Mouse (Mus musculus) ovary, postnatal 36 days (tissue): ENCODE measurements at regions not wholly inside any gene's neighbourhood (a gene's known extent, or its start where the extent isn't known, plus 50 kb on each side); places are given as distances from the start of the nearest gene placed in this dataset.

Experiments used
- DNase-seq: peaks from one replicate; pipeline ENCODE4 v3.0.0; 2022; ENCODE audit warnings: low spot score, mixed read lengths

GRCm38 (mm10) chr1:61265706-61266127 lies 288.0 kb downstream of the Icos start:
- no peak for DNase-seq

- DNase-seq, result no peak
Measured at GRCm38 (mm10) chr1:61273843-61274242, 296.1 kb downstream of the Icos start.

GRCm38 (mm10) chr1:61274244-61274643 lies 296.5 kb downstream of the Icos start:
- no peak for DNase-seq

GRCm38 (mm10) chr1:61277170-61277710 lies 299.5 kb downstream of the Icos start:
- DNase-seq, result no peak

- no peak for DNase-seq
Measured at GRCm38 (mm10) chr1:61288185-61288584, 310.5 kb downstream of the Icos start.

- no peak for DNase-seq
Measured at GRCm38 (mm10) chr1:61288946-61289345, 311.2 kb downstream of the Icos start.

GRCm38 (mm10) chr1:61289552-61289951 lies 311.8 kb downstream of the Icos start:
- DNase-seq, result no peak

GRCm38 (mm10) chr1:61293106-61293505 lies 315.4 kb downstream of the Icos start:
- no peak for DNase-seq

GRCm38 (mm10) chr1:61295219-61295618 lies 317.5 kb downstream of the Icos start:
- no peak for DNase-seq

GRCm38 (mm10) chr1:61296831-61297230 lies 319.1 kb downstream of the Icos start:
- no peak for DNase-seq

- DNase-seq, result no peak
Measured at GRCm38 (mm10) chr1:61297361-61297760, 319.6 kb downstream of the Icos start.

- no peak for DNase-seq
Measured at GRCm38 (mm10) chr1:61298064-61298463, 320.3 kb downstream of the Icos start.

- DNase-seq, result no peak
Measured at GRCm38 (mm10) chr1:61298779-61299178, 321.1 kb downstream of the Icos start.

- DNase-seq, result no peak
Measured at GRCm38 (mm10) chr1:61300491-61300890, 322.8 kb downstream of the Icos start.

- no peak for DNase-seq
Measured at GRCm38 (mm10) chr1:61301041-61302030, 323.6 kb downstream of the Icos start.

GRCm38 (mm10) chr1:61302570-61303071 lies 324.9 kb downstream of the Icos start:
- DNase-seq, result no peak

GRCm38 (mm10) chr1:61306296-61306695 lies 328.6 kb downstream of the Icos start:
- DNase-seq, result no peak

- no peak for DNase-seq
Measured at GRCm38 (mm10) chr1:61309563-61309962, 329.1 kb upstream of the Pard3b start.

GRCm38 (mm10) chr1:61310063-61310760 lies 328.4 kb upstream of the Pard3b start:
- no peak for DNase-seq

GRCm38 (mm10) chr1:61310761-61311090 lies 327.9 kb upstream of the Pard3b start:
- no peak for DNase-seq

- no peak for DNase-seq
Measured at GRCm38 (mm10) chr1:61313196-61313595, 325.4 kb upstream of the Pard3b start.

- no peak for DNase-seq
Measured at GRCm38 (mm10) chr1:61316261-61316660, 322.4 kb upstream of the Pard3b start.

- DNase-seq, result no peak
Measured at GRCm38 (mm10) chr1:61316736-61317135, 321.9 kb upstream of the Pard3b start.
